Mouse (Mus musculus): Measurements from ENCODE around the gene Mlh3. TPM values are rescaled to one million over a fixed set of nuclear protein-coding genes. Genes with fewer than 3 reads are reported as not detected.

The Mlh3 gene
- polyA plus RNA-seq, 1 experiment from 2014 or later, result 2.1 TPM

DNA sequence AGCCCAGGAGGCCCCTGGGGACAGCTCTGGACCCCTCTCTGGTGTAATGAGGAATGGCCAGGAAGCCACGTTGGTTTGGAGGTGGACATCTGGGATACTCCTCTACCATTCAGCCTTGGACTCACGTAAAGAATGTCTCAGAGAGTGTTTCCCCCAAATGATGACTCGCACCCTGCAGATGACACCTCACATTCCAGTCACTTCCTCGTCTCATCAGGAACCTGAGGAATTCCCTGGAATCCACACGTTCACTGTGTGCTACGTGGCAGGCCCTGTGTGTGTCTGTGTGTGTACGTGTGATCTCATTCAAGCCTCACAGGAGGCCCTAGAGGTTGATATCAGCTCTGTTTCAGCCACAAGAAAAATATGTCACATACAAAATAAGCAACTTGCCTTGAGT is 84.0 kb downstream of the Mlh3 start:
- H3K36me3 ChIP-seq (replicated peaks), result no peaks in the 10 kb centered on the region
- no peaks in the 10 kb centered on the region for H3K9me3 ChIP-seq (replicated peaks)
- 50% methylated on average over 7 of the region's 7 CpGs for whole genome bisulfite sequencing (ENCODE audit: insufficient replicate concordance)
- no peak for ATAC-seq (ENCODE audit: insufficient read depth)
- H3K4me3 ChIP-seq (replicated peaks), result no peak overlapping the region
- no peak overlapping the region for H3K9ac ChIP-seq
- no peak overlapping the region for H3K27ac ChIP-seq (replicated peaks)
- H3K4me1 ChIP-seq (replicated peaks), result no peaks in the 10 kb centered on the region
- no peak overlapping the region for H3K4me2 ChIP-seq
- peaks cover 16% of the 10 kb centered on the region for H3K27me3 ChIP-seq

DNA sequence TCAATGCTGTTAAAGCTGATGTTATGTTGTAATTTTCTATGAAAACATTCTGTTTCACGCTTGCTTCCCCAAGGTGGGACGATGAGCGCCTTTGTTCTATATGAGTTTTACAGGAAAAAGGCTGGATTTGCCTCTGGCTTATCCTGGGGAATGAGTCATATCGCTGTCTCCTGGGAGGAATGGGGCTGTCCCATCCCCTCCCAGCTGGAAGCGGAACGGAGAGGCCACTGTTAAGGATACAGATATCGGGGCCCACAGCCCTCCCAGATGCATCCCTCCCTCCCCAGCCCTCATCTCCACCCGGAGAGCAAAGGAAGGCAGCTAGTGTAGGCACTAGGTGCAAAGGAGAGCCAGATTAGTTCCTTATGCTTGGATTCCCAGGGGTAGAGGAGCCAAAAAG is 84.6 kb downstream of the Mlh3 start:
- Histone ChIP-seq H3K4me1 (replicated peaks) (no peaks in the 10 kb centered on the region), H3K4me2 (no peak overlapping the region), H3K9me3 (replicated peaks) (no peaks in the 10 kb centered on the region), H3K36me3 (replicated peaks) (no peaks in the 10 kb centered on the region), H3K27ac (replicated peaks) (no peak overlapping the region), H3K4me3 (replicated peaks) (no peak overlapping the region), H3K27me3 (peaks cover 22% of the 10 kb centered on the region), H3K9ac (no peak overlapping the region)
- no peak for ATAC-seq (ENCODE audit: insufficient read depth)
- 57% methylated on average over 8 of the region's 8 CpGs for WGBS (ENCODE audit: insufficient replicate concordance)

Small RNA genes within 50 kb of the gene (microRNA-seq; reads per million reads assigned to microRNA genes)
- gene Mir6938, result not detected

Other genes starting within 250 kb of the Mlh3 start
- 2.8 and 3.1 TPM in 2 replicates for gene Prox2, start 159.8 kb downstream of the Mlh3 start, polyA plus RNA-seq (2015; fragmentation: Nextera tagmentation; extraction: Ambion mirVana)
- 69.4 and 73.5 TPM in 2 replicates for gene Dlst, start 159.8 kb downstream of the Mlh3 start, polyA plus RNA-seq (2015; fragmentation: Nextera tagmentation; extraction: Ambion mirVana)
- gene Rps6kl1, start 119.3 kb downstream of the Mlh3 start, polyA plus RNA-seq (2015; fragmentation: Nextera tagmentation; extraction: Ambion mirVana), result 0.56 and 0.64 TPM in 2 replicates
- gene Pgf, start 92.8 kb downstream of the Mlh3 start, polyA plus RNA-seq (2015; fragmentation: Nextera tagmentation; extraction: Ambion mirVana), result 0.52 and 0.56 TPM in 2 replicates
- 34.9 and 36.4 TPM in 2 replicates for gene Eif2b2, start 51.1 kb downstream of the Mlh3 start, polyA plus RNA-seq (2015; fragmentation: Nextera tagmentation; extraction: Ambion mirVana)
- gene Acyp1, start 17.8 kb upstream of the Mlh3 start, polyA plus RNA-seq (2015; fragmentation: Nextera tagmentation; extraction: Ambion mirVana), result 36.6 and 50.7 TPM in 2 replicates
- gene Zc2hc1c, start 18.0 kb upstream of the Mlh3 start, polyA plus RNA-seq (2015; fragmentation: Nextera tagmentation; extraction: Ambion mirVana), result 0.08 and 0.12 TPM in 2 replicates
- 5.7 and 6.1 TPM in 2 replicates for gene Nek9, start 68.8 kb upstream of the Mlh3 start, polyA plus RNA-seq (2015; fragmentation: Nextera tagmentation; extraction: Ambion mirVana)
- gene Tmed10, start 104.2 kb upstream of the Mlh3 start, polyA plus RNA-seq (2015; fragmentation: Nextera tagmentation; extraction: Ambion mirVana), result 162 and 163 TPM in 2 replicates
- gene Fos, start 203.3 kb upstream of the Mlh3 start, polyA plus RNA-seq (2015; fragmentation: Nextera tagmentation; extraction: Ambion mirVana), result 1.5 and 1.7 TPM in 2 replicates

Data from liver, embryonic 15.5 days (tissue).